Mouse (Mus musculus) ES-Bruce4 (cell line): ENCODE results near the gene Chst4.

ENCODE experiments used
- CTCF ChIP-seq: IDR thresholded peaks from one replicate; pipeline ENCODE4 v1.8.1; 2011; ENCODE audit warnings: low read depth, low read length
- POLR2A ChIP-seq: IDR thresholded peaks from one replicate; pipeline ENCODE4 v1.8.1; 2011; ENCODE audit warnings: low read length; ENCODE audit not compliant: insufficient read depth

- TF ChIP-seq CTCF = no peak
- no peak for TF ChIP-seq POLR2A
Measured at GRCm38 (mm10) chr8:110064161-110064560, 24.6 kb upstream of the Chst4 start.
